Mouse (Mus musculus): ENCODE measurements around the gene Bmpr1b.

GRCm38 (mm10) chr3:142034160-142034559, 135.1 kb downstream of the Bmpr1b start:
- TF ChIP-seq FOSL1 (IDR thresholded peaks at IDR 0.05; ENCODE audit: insufficient read depth, low read length, poor library complexity, severe bottlenecking): no peak
- no peak for TF ChIP-seq USF1 (IDR thresholded peaks at IDR 0.05; ENCODE audit: low read depth)
- TF ChIP-seq CTCF (IDR thresholded peaks at IDR 0.05; ENCODE audit: control insufficient read depth, insufficient read depth, insufficient read length): no peak
- no peak for TF ChIP-seq MYOG (IDR thresholded peaks at IDR 0.05; ENCODE audit: control insufficient read depth, extremely low read depth, insufficient read length)
- no peak for TF ChIP-seq CEBPB (IDR thresholded peaks at IDR 0.05; ENCODE audit: low read depth)
- no peak for TF ChIP-seq MYOD1 (IDR thresholded peaks at IDR 0.05; ENCODE audit: control insufficient read depth, insufficient read length, low read depth)
- TF ChIP-seq MAX (IDR thresholded peaks at IDR 0.05): no peak

All from C2C12 (cell line).